Mouse (Mus musculus) midbrain, embryonic 12.5 days (tissue): ENCODE measurements around the gene Slit3. TPM values are rescaled to one million over a fixed set of nuclear protein-coding genes. Genes with fewer than 3 reads are reported as not detected.

Experiments
- ATAC-seq: fragments of 200-750 bp; cut with Nextera tagmentation; 2 replicates; pipeline ENCODE4 v1.8.0; 2017; ENCODE audit warnings: low read depth, moderate TSS enrichment, moderate library complexity; ENCODE audit not compliant: low FRiP score
- H3K27ac ChIP-seq: fragments of 300-500 bp; sonication (generic); replicated peaks from 2 replicates; pipeline ENCODE4 v1.5.1; 2016; ENCODE audit warnings: mild to moderate bottlenecking
- H3K27me3 ChIP-seq: fragments of 300-500 bp; sonication (generic); 2 replicates; pipeline ENCODE4 v1.6.1; 2016; ENCODE audit warnings: mild to moderate bottlenecking
- H3K36me3 ChIP-seq: fragments of 300-500 bp; sonication (generic); 2 replicates; pipeline ENCODE4 v1.6.1; 2016
- H3K4me1 ChIP-seq: fragments of 300-500 bp; sonication (generic); 2 replicates; pipeline ENCODE4 v1.6.1; 2016
- H3K4me2 ChIP-seq: fragments of 300-500 bp; sonication (generic); replicated peaks from 2 replicates; pipeline ENCODE4 v1.6.1; 2016; ENCODE audit warnings: mild to moderate bottlenecking, moderate library complexity
- H3K4me3 ChIP-seq: fragments of 300-500 bp; sonication (generic); 2 replicates; pipeline ENCODE4 v1.5.1; 2016; ENCODE audit warnings: mild to moderate bottlenecking
- H3K9ac ChIP-seq: fragments of 300-500 bp; sonication (generic); replicated peaks from 2 replicates; pipeline ENCODE4 v1.6.1; 2016; ENCODE audit warnings: mild to moderate bottlenecking, moderate library complexity
- H3K9me3 ChIP-seq: fragments of 300-500 bp; sonication (generic); 2 replicates; pipeline ENCODE4 v1.6.1; 2016; ENCODE audit warnings: mild to moderate bottlenecking
- WGBS: fragments of 180-500 bp; shearing (Covaris S2); methylation state at CpG from one replicate; pipeline ENCODE4 v1.1.7; 2016; 5-methylcytosine and 5-hydroxymethylcytosine counted together
- polyA plus RNA-seq: library from polyadenylated mRNA; unstranded; fragments of >200 nt; fragmentation: Nextera tagmentation; extraction: Ambion mirVana; gene quantifications from 2 replicates; pipeline ENCODE4 v1.2.1, GENCODE M21; 2016

Gene Slit3
- polyA plus RNA-seq, 1 experiment from 2014 or later: 16.2 TPM

DNA sequence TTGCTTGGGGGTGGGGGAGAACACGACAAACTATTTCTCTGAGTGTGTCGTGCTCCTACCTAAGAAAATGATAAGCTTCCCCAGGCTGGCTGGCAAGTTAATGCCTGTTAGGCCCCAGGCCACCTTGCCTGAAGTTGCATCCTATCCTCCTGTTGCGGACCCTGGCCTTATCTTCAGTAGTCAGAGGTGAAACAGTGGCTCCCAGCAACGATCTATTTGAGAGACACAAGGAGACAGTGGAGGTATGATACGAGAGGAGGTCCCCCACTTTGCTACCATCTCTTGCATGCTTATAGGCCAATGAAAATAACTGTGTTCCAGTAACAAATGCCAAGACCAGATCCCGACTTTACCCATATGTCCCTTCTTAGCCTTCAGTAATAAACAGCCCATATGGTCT lies 414.0 kb downstream of the Slit3 start:
- WGBS: 79% methylated on average over 6 of the region's 6 CpGs
- ATAC-seq: no peak
- H3K9ac ChIP-seq: no peak overlapping the region
- no peaks in the 10 kb centered on the region for H3K36me3 ChIP-seq
- peaks cover 56% of the 10 kb centered on the region for H3K27me3 ChIP-seq
- H3K4me3 ChIP-seq: no peak overlapping the region
- H3K4me1 ChIP-seq: peaks cover 19% of the 10 kb centered on the region
- H3K9me3 ChIP-seq: no peaks in the 10 kb centered on the region
- H3K4me2 ChIP-seq: no peak overlapping the region
- no peak overlapping the region for H3K27ac ChIP-seq

DNA sequence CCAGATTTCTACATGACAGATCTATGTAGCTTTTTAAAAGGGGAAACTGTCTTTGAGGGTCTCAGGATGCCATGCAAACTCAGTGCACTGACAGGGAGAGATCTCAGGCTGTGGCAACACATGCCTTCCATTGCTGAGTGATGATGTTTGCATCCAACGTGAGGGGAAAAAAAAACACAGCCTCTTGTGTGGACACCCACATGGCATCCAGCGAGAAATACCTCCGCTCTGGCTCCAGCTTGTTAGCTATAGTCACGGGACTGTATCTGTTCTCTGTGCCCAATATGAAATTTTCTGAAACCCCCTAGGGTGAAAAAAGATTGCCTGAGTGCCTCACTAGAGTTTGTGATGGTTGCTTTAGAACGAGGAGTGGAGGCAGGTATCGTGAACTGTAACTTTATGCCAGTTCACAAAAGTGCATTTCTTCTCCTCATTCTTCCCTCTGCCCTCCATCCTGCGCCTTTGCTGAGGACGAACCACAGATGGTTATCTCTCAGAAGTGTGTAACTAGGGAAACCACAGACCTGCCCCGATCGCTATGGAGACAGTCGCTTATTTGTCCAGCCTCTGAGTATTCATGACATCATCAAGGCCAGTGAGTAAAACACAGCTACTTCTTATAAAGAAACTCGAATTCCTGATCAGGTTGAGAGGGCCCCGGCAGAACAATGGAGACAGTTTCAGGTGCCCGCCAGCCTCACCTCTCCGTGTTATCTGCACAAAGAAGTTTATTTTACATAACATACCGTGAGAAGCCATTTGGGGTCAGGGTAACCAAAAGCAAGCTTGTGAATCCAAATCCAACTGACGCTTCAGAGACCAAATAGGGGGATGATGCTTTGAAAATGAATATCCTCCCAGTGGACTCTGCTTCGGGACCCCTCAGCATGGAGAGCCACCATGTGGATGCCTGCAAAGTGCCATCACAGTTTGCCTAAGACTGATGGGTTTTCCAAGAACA lies 416.4 kb downstream of the Slit3 start:
- peak overlapping the region; percentile 7 for H3K4me2 ChIP-seq
- H3K27ac ChIP-seq: peak overlapping the region; percentile 35

DNA sequence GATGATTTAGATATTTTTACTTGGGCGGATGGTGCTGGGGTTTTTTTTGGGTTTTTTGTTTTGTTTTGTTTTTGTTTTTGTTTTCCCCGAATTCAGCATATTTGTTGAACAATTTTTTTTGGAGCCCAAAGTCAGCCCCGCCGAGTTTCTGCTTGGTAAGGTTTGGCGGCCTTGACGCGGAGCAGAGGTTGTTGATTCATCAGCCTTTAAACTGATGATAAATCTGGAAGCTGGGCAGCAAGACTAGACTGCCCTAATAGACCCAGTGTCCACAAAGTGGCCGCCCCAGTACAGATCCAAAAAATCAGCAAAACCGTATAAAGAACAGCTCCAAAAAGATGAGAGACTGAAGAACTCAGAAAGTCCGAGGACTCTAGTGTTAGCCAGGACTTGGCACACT lies 421.7 kb downstream of the Slit3 start:
- 91% methylated on average over 10 of the region's 10 CpGs for WGBS
- Histone ChIP-seq H3K9ac (no peak overlapping the region), H3K36me3 (no peaks in the 10 kb centered on the region), H3K9me3 (no peaks in the 10 kb centered on the region), H3K27me3 (peaks cover 40% of the 10 kb centered on the region), H3K4me1 (peaks cover 21% of the 10 kb centered on the region), H3K4me3 (no peak overlapping the region), H3K4me2 (no peak overlapping the region), H3K27ac (no peak overlapping the region)
- ATAC-seq: no peak

More for the DNA sequence above, 416.4 kb downstream of the Slit3 start:
- 26% methylated on average over 18 of the region's 18 CpGs for WGBS
- Histone ChIP-seq H3K9ac (no peak overlapping the region), H3K4me3 (no peak overlapping the region), H3K4me1 (peaks cover 20% of the 10 kb centered on the region), H3K36me3 (no peaks in the 10 kb centered on the region), H3K27me3 (peaks cover 35% of the 10 kb centered on the region), H3K9me3 (no peaks in the 10 kb centered on the region)
- ATAC-seq: peak; percentile 68

DNA sequence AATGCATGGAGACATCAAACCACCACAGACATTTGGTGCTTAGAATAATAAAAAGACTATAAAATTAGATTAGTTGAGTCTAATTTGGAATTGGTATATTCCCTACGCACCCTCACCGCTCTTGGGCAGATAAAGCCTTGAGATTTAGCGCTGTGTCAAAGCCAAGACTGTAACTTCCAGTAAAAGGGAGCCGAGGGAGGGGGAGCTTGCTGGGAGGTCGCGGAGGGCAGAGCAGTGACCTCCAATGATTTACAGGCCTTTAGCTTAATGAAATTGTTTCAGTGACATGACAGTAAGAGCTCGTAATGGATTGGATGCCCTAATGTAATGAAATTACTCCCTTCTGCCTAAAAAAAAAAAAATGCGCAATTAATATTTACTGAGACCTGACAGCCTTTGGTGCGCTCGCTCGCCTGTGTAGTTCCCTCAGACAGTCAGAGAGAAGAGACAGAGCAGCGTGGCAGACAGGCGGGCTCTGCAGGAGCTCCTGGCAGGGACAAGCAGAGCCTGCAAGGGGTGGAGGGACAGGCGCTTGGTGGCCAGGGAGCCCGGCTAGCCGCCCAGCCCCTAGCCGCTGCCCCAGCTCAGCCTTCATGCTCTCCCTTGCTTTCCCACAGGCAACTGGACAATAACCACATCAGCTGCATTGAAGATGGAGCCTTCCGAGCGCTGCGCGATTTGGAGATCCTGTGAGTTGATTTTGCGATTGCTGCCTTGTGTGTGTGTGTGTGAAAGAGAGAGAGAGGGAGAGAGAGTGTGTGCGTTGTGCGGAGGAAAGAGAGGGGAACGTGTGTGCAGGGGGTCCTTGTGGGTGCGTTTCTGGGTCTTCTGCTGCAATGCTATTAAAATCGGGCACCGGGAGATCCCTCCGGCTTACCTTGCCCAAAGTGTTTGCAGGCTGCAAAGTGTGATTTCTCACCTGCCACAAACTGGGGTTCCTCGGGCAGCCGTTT lies 423.4 kb downstream of the Slit3 start:
- Histone ChIP-seq H3K27me3 (peaks cover 41% of the 10 kb centered on the region), H3K4me1 (peaks cover 16% of the 10 kb centered on the region), H3K36me3 (no peaks in the 10 kb centered on the region), H3K4me2 (peak overlapping the region; percentile 48), H3K9me3 (no peaks in the 10 kb centered on the region), H3K27ac (peak overlapping the region; percentile 67), H3K9ac (peak overlapping the region; percentile 50), H3K4me3 (peak overlapping the region; percentile 33)
- WGBS: 27% methylated on average over 31 of the region's 31 CpGs
- ATAC-seq: peak; percentile 65; the same call in 1 of the 2 replicates

DNA sequence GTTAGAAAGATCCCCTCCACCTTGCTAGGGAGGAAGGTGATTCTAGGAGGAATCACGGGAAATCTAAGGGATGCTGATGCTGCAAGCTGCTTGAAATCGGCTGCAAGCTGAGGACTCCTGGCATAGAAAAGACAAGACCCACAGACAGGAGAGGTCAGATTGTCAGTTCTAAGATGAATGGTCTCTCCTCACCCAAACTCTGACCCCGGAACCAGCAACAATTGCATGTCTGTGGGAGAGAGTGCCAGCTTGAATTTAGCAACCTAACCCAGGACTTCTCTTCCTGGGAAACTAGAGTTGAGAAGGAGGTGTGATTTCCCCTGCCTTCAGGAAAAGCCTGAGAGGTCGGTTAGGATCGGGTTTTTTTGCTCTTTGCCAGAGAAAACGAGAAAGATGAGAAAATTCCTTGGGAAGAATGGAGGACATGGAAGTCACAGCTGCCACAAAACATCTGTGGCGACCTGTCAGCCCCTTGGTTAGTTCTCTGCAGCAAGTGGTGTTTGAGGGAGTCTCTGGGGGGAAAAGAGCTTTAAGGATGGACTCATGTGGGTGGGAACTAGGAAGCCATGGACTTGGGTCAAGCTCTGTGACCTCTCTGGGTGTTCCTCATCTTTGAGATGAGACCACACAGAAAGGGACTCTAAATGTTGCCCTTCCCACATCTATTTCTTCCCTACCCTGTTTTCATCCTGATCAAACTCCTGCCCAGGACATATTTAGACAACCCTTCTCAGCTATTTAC lies 425.2 kb downstream of the Slit3 start:
- ATAC-seq: no peak
- WGBS: 55% methylated on average over 7 of the region's 7 CpGs

DNA sequence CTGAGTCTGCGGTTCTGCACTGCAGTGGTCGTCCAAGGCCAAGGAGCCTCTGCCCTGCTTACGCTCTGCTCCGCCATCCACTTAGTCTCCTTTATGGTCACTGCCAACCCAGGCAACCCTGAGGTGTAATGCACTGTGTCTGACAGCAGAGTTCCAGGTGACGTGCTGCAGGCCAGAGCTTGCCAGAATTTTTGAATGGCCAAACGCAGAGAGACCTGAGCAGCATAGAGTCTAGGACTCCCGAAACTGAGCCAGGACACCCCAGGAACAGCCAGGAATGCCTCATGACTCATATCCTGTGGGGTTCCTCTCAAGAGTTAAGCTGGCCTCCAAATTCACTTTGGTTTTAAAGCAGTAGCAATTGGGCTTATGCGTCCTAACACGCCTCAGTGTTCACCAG lies 429.0 kb downstream of the Slit3 start:
- peaks cover 31% of the 10 kb centered on the region for H3K27me3 ChIP-seq
- no peak overlapping the region for H3K4me2 ChIP-seq
- H3K36me3 ChIP-seq: no peaks in the 10 kb centered on the region
- WGBS: 94% methylated on average over 9 of the region's 9 CpGs
- H3K27ac ChIP-seq: no peak overlapping the region
- peaks cover 1% of the 10 kb centered on the region; the same call in 1 of the 2 replicates for H3K4me1 ChIP-seq
- ATAC-seq: no peak
- no peaks in the 10 kb centered on the region for H3K9me3 ChIP-seq
- H3K4me3 ChIP-seq: no peak overlapping the region
- H3K9ac ChIP-seq: no peak overlapping the region

More for the DNA sequence above, 425.2 kb downstream of the Slit3 start:
- H3K4me1 ChIP-seq: peaks cover 11% of the 10 kb centered on the region
- H3K9ac ChIP-seq: no peak overlapping the region
- H3K9me3 ChIP-seq: no peaks in the 10 kb centered on the region
- H3K4me3 ChIP-seq: no peak overlapping the region
- H3K36me3 ChIP-seq: no peaks in the 10 kb centered on the region
- no peak overlapping the region for H3K27ac ChIP-seq
- no peak overlapping the region for H3K4me2 ChIP-seq
- H3K27me3 ChIP-seq: peaks cover 37% of the 10 kb centered on the region

DNA sequence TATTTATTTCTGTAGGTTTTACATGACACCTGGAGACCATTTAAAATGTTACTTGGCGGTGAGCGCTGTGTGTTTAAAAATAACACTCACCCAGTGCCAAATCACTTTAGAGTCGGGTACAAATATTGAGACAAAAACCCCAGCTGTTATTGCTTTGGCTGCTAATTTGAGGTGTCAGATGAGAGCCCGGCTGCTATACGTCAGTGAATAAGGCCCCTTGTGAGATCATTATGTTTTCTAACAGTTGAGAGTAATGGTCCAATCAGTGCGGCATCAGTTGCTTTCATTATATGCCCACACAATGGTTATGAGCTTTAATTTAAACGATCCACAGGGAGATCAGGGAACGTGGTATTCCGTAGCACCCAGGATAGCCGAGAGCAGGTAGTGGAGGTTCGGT lies 435.2 kb downstream of the Slit3 start:
- H3K27me3 ChIP-seq: peaks cover 42% of the 10 kb centered on the region
- no peak overlapping the region for H3K9ac ChIP-seq
- H3K4me2 ChIP-seq: no peak overlapping the region
- H3K4me1 ChIP-seq: peaks cover 17% of the 10 kb centered on the region; the same call in 1 of the 2 replicates
- 68% methylated on average over 11 of the region's 11 CpGs for WGBS
- no peaks in the 10 kb centered on the region for H3K36me3 ChIP-seq
- no peaks in the 10 kb centered on the region for H3K9me3 ChIP-seq
- peak; percentile 30; the same call in 1 of the 2 replicates for ATAC-seq
- H3K4me3 ChIP-seq: no peak overlapping the region
- no peak overlapping the region for H3K27ac ChIP-seq

DNA sequence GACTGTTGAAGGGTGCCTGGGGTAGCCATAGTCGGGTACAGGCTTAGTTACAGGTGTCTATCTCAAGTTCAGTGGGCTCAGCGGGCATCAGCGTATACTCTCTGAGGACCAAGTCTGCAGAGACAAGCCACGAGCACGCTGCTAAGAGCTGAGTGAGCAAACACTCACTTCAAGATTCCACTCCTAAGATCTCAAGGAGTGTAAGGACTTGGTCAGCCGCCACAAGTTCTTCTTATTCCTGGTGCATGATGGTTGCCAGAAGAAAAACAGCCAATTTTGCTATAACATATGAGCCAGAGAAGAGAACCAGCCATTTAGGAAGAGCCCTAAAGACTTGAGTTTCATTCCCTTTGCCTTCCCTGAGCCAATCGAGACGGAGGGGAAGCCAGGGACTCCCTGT lies 436.5 kb downstream of the Slit3 start:
- WGBS: 90% methylated on average over 8 of the region's 8 CpGs
- H3K4me3 ChIP-seq: no peak overlapping the region

DNA sequence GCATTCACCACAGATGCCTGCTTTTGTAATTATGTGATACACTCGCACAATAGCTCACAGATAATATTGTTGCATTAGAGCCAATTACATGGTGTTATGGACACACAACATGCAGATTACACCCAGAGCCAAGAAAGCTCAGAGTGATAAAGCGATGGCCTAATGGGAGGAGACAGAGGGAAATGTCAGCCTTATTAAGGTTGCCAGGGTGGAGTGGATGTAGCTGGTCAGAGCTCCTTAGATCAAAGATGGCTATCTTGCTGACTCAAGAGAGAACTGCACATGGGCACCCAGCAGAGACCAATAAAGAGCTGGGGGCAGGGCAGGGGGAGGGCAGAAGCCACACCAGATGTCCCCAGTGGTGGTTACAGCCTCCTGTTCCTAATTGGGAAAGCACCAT lies 437.3 kb downstream of the Slit3 start:
- Histone ChIP-seq H3K27me3 (peaks cover 57% of the 10 kb centered on the region), H3K36me3 (no peaks in the 10 kb centered on the region), H3K27ac (no peak overlapping the region), H3K9ac (no peak overlapping the region), H3K4me2 (no peak overlapping the region), H3K9me3 (no peaks in the 10 kb centered on the region), H3K4me3 (no peak overlapping the region), H3K4me1 (peaks cover 17% of the 10 kb centered on the region; the same call in 1 of the 2 replicates)
- 81% methylated on average over 2 of the region's 2 CpGs for WGBS
- no peak for ATAC-seq

More for the DNA sequence above, 436.5 kb downstream of the Slit3 start:
- H3K9me3 ChIP-seq: no peaks in the 10 kb centered on the region
- peaks cover 55% of the 10 kb centered on the region for H3K27me3 ChIP-seq
- no peak overlapping the region for H3K27ac ChIP-seq
- H3K4me2 ChIP-seq: no peak overlapping the region
- H3K4me1 ChIP-seq: peaks cover 17% of the 10 kb centered on the region; the same call in 1 of the 2 replicates
- H3K36me3 ChIP-seq: no peaks in the 10 kb centered on the region
- no peak for ATAC-seq
- H3K9ac ChIP-seq: no peak overlapping the region

DNA sequence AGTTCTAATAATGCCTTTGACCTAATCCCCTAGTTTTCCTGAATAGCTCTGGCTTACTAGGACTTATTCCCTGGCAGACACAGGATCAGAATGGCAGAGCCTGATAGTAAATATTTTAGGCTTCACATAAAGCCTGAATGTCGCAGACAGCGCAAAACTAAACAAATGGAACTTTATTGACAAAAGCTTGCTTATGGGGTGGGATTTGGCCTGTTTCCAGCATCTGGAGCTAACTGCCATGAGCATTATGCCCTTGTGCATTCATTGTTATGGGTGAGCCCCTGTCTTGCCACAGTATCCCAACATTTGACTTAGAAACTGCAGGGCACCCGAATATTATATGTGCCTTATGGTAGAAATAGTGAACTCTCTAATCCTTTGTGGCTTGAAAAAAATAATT lies 438.4 kb downstream of the Slit3 start:
- Histone ChIP-seq H3K9ac (no peak overlapping the region), H3K4me2 (no peak overlapping the region), H3K9me3 (no peaks in the 10 kb centered on the region), H3K36me3 (no peaks in the 10 kb centered on the region), H3K27me3 (peaks cover 62% of the 10 kb centered on the region), H3K27ac (no peak overlapping the region), H3K4me1 (peaks cover 17% of the 10 kb centered on the region; the same call in 1 of the 2 replicates), H3K4me3 (no peak overlapping the region)
- WGBS: 64% methylated on average over 3 of the region's 3 CpGs
- no peak for ATAC-seq

DNA sequence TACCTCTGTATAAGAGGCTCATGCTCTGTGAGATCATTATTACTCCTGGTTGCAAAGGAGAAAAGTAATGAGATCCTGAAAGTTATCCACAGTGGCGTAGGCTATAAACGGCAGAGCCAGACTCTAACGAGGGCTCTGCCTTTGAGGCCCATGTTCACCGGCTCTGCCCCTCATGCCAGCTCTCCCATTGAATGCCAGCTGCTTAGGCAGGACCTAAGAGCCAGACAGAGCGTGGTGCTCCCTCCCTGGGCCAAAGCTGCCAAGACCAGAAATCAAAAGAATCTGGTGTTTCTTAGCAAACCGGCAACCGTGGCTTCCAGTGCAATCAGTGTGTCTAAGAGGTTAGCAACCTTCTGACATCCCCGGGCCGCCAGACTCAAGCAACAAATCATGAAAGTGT lies 440.7 kb downstream of the Slit3 start:
- H3K36me3 ChIP-seq: no peaks in the 10 kb centered on the region
- no peak for ATAC-seq
- H3K9me3 ChIP-seq: no peaks in the 10 kb centered on the region
- peaks cover 22% of the 10 kb centered on the region; the same call in 1 of the 2 replicates for H3K4me1 ChIP-seq
- H3K4me3 ChIP-seq: no peak overlapping the region
- 86% methylated on average over 9 of the region's 9 CpGs for WGBS
- peaks cover 60% of the 10 kb centered on the region for H3K27me3 ChIP-seq
- no peak overlapping the region for H3K27ac ChIP-seq
- H3K9ac ChIP-seq: no peak overlapping the region
- no peak overlapping the region for H3K4me2 ChIP-seq
